Mouse (Mus musculus): ENCODE measurements around the gene Nadk. TPM values are rescaled to one million over a fixed set of nuclear protein-coding genes. Genes with fewer than 3 reads are reported as not detected.

Nadk gene
- 75.0 and 81.5 TPM in 2 replicates for polyA plus RNA-seq (2015; fragmentation: Nextera tagmentation; extraction: Ambion mirVana)

DNA sequence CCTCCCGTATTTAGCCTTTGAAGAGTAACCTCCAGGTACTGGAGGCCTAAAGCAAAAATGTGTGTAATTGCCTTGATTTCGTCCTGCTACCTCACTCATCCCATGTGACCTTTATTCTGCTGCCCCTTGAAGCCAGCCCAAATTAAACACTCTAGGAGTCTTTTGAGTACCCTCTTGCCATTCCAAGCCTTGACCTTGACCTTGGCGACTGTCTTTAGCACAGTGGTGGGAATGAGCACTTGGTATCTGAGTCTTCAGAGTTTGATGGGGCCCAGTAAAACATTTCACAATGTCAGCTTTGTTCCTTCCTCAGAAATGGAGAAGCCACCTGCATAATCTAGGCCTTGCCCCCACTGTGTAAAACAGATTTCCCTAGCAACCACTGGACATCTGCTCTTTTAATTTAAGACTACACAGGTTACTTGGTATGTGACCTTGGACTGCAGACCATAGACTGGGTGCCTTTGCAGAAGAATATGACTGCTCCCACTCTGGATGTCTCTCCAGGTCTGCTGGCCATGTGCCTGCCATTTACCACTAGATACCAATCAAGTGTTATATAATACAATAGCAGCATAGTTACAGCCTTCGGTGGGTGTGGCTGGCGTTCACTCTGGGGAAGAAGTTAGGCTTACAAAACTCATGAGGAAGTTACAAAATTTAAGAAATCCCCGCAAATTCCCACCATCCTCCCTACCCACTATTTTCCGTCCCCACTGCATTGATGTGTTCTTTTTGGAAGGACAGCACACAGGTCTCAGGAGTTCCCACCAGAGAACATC is at the start of gene Nadk:
Gene Nadk (plus strand): TSS at position 718 of the 782 bp plus-strand sequence.
- peak within 1 kb of the TSS; percentile 93 for H3K27ac ChIP-seq (replicated peaks)
- peak within 1 kb of the TSS; percentile 98 for H3K4me3 ChIP-seq (replicated peaks)
- no peak for ATAC-seq (ENCODE audit: low FRiP score)
- peaks cover 38% of the 10 kb centered on the region for H3K4me1 ChIP-seq
- peak within 1 kb of the TSS; percentile 21; the same call in 1 of the 2 replicates for H3K9ac ChIP-seq (replicated peaks)
- H3K4me2 ChIP-seq: peak within 1 kb of the TSS; percentile 89
- H3K9me3 ChIP-seq (replicated peaks): no peaks in the 10 kb centered on the region
- H3K36me3 ChIP-seq: peaks cover 38% of the 10 kb centered on the region
- 66% methylated on average over 7 of the region's 7 CpGs for WGBS
- H3K27me3 ChIP-seq (replicated peaks): no peaks in the 10 kb centered on the region

DNA sequence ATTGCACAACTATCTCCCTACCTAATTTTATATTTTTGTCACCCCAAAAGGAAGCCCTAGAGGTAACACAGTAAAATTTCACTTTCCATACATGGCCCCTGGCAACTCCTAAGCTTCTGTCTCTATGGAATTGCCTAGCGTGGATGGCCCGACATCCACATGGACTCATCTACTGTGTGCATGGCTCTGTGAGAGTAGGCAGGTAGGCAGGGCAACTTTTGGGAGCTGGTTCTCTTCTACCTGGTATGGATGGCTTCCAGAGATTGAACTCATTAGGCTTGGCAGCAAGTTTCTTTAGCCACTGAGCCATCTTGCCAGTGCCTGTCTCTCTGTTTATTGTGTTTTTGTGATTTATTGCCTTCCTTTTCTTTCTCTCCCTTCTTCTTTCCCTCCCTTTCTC is 47.4 kb upstream of the Nadk start:
- peaks cover 12% of the 10 kb centered on the region; the same call in 1 of the 2 replicates for H3K4me1 ChIP-seq
- 60% methylated on average over 2 of the region's 2 CpGs for WGBS
- no peaks in the 10 kb centered on the region for H3K36me3 ChIP-seq
- no peak overlapping the region for H3K4me3 ChIP-seq (replicated peaks)
- H3K27ac ChIP-seq (replicated peaks): no peak overlapping the region
- H3K9ac ChIP-seq (replicated peaks): no peak overlapping the region
- no peak for ATAC-seq (ENCODE audit: low FRiP score)
- H3K27me3 ChIP-seq (replicated peaks): no peaks in the 10 kb centered on the region
- no peak overlapping the region for H3K4me2 ChIP-seq
- H3K9me3 ChIP-seq (replicated peaks): no peaks in the 10 kb centered on the region

DNA sequence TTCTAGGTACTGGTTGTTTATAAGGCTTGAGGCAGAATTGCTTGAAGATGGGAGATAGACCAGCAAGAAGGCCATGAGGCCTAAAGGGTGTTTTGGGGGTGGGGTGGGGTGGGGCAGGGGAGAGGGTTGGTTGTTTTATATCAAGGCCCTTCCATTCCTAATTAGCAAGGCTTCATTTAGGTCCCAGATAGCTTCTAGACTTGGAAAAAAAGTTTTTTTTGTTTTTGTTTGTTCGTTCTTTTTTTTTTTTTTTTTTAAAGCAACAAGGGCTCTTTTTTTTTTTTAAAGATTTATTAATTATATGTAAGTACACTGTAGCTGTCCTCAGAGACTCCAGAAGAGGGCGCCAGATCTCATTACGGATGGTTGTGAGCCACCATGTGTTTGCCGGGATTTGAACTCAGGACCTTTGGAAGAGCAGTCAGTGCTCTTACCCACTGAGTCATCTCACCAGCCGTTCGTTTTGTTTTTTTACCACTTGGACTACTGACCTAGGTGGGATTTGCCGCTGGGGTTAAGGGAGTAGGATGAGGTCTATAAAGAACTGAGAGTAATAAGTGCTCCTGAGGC is 44.1 kb upstream of the Nadk start:
- H3K4me2 ChIP-seq: no peak overlapping the region
- WGBS: 86% methylated on average over 7 of the region's 7 CpGs
- H3K27me3 ChIP-seq (replicated peaks): no peaks in the 10 kb centered on the region
- no peak overlapping the region for H3K27ac ChIP-seq (replicated peaks)
- no peak overlapping the region for H3K4me3 ChIP-seq (replicated peaks)
- ATAC-seq (ENCODE audit: low FRiP score): no peak
- no peak overlapping the region for H3K9ac ChIP-seq (replicated peaks)
- H3K36me3 ChIP-seq: 0 out of 2 replicates have a peak, but pooled peaks cover 5% of the 10 kb centered on the region
- H3K9me3 ChIP-seq (replicated peaks): no peaks in the 10 kb centered on the region
- H3K4me1 ChIP-seq: peaks cover 5% of the 10 kb centered on the region; the same call in 1 of the 2 replicates

DNA sequence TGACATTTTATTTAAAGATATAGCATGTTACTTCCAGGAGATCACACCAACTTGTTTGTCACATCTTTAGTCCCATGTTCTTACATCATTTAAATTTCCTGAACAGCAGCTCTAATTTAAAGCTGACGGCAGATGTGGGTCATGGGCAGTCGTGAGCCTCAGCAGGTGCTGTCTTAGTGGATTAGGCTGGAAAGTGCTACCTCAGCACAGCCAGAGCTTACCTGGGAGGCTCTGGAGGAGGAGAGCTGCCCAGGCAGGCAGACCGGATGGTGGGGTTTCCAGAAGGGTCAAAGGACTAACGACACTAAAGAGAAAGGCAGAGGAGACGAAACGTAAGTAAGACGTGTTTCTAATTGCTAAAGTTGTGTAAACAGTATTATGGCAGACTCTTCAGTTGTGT is 39.9 kb upstream of the Nadk start:
- ATAC-seq (ENCODE audit: low FRiP score): no peak
- WGBS: 85% methylated on average over 7 of the region's 7 CpGs
- no peaks in the 10 kb centered on the region for H3K4me1 ChIP-seq

DNA sequence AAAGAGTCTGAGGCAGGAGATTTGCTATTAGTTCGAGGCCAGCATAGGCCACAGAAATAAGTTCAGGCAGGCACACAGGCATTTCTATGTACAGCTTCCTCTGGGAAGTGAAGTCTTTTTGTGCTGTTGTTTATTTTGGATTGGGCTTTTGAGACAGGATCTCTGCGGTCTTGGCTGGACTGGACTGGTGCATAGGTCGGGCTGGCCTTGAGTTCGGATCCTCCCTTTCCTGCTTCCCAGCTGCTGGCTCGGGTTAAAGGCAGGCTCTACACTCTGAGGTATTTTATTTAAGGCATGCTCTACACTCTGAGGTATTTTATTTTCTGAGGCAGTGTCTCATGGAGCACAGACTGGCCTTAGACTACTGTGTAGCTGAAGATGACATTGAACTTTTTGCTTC is 36.4 kb upstream of the Nadk start:
- no peaks in the 10 kb centered on the region for H3K27me3 ChIP-seq (replicated peaks)
- ATAC-seq (ENCODE audit: low FRiP score): no peak
- no peaks in the 10 kb centered on the region for H3K9me3 ChIP-seq (replicated peaks)
- peaks cover 39% of the 10 kb centered on the region for H3K36me3 ChIP-seq
- H3K27ac ChIP-seq (replicated peaks): no peak overlapping the region
- H3K4me3 ChIP-seq (replicated peaks): no peak overlapping the region
- H3K9ac ChIP-seq (replicated peaks): no peak overlapping the region
- no peak overlapping the region for H3K4me2 ChIP-seq
- WGBS: 87% methylated on average over 5 of the region's 5 CpGs
- no peaks in the 10 kb centered on the region for H3K4me1 ChIP-seq

More for the DNA sequence above, 39.9 kb upstream of the Nadk start:
- Histone ChIP-seq H3K4me3 (replicated peaks) (no peak overlapping the region), H3K4me2 (no peak overlapping the region), H3K27me3 (replicated peaks) (no peaks in the 10 kb centered on the region), H3K9ac (replicated peaks) (no peak overlapping the region), H3K36me3 (peaks cover 15% of the 10 kb centered on the region; the same call in 1 of the 2 replicates), H3K9me3 (replicated peaks) (no peaks in the 10 kb centered on the region), H3K27ac (replicated peaks) (no peak overlapping the region)

DNA sequence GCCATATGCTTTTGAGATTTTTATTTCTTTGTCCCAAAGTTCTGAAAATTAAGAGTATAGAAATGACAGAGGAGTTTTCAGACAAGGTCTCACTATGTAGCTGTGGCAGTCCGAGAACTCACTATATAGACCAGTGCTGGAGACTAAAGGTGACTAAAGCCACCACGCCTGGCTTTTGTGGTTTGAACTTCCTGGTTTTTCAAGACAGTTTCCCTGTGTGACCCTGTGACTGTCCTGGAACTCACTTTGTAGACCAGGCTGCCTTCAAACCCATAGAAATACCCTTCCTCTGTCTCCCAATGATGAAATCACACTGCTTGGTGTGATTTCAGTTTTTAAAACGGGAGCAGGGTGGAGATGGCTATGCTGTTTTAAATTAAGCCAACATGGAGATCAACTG is 32.9 kb upstream of the Nadk start:
- ATAC-seq (ENCODE audit: low FRiP score): no peak
- Histone ChIP-seq H3K36me3 (peaks cover 51% of the 10 kb centered on the region), H3K9me3 (replicated peaks) (no peaks in the 10 kb centered on the region), H3K27ac (replicated peaks) (no peak overlapping the region), H3K9ac (replicated peaks) (no peak overlapping the region), H3K4me1 (no peaks in the 10 kb centered on the region), H3K27me3 (replicated peaks) (no peaks in the 10 kb centered on the region), H3K4me3 (replicated peaks) (no peak overlapping the region), H3K4me2 (no peak overlapping the region)
- WGBS: 92% methylated on average over 3 of the region's 3 CpGs

DNA sequence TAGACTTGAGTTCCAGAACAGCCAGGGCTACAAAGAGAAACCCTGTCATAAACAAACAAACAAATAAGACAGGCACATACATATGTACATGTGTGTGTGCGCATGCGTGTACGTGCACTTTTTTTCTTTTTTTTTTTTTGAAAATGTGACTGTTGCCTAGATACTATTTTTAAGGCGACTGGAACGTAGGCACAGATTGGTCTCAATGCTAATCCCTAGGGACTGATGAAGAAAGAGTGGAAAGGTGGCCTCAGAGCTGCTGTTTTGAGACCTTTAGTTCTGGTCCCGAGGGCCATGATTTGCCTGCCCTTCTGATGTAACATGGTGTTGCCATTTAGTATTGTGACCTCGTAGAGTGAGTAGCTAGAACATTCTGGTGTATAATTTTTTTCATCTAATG is 12.2 kb upstream of the Nadk start:
- H3K9ac ChIP-seq (replicated peaks): no peak overlapping the region
- H3K9me3 ChIP-seq (replicated peaks): no peaks in the 10 kb centered on the region
- no peak overlapping the region for H3K4me3 ChIP-seq (replicated peaks)
- ATAC-seq (ENCODE audit: low FRiP score): no peak
- no peak overlapping the region for H3K27ac ChIP-seq (replicated peaks)
- H3K4me2 ChIP-seq: no peak overlapping the region
- H3K36me3 ChIP-seq: peaks cover 59% of the 10 kb centered on the region
- no peaks in the 10 kb centered on the region for H3K27me3 ChIP-seq (replicated peaks)
- H3K4me1 ChIP-seq: no peaks in the 10 kb centered on the region
- WGBS: 89% methylated on average over 7 of the region's 7 CpGs

DNA sequence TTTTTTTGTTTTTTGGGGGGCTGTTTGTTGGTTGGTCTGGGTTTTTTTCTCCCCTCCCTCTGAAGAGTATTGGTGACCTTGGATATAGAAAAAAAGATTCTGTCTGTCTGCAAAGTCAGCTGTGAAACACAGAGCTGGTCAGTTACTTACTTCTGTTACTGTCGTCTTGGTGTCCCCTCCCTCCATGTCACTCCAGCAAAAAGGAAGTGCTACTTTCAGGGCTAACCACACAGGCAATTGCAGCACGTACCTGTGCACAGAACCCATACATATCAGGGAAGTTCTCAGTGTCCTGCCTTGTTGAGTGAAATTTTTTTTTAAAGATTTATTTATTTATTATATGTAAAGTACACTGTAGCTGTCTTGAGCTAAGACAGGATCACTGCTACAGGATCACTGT is 11.7 kb upstream of the Nadk start:
- no peaks in the 10 kb centered on the region for H3K27me3 ChIP-seq (replicated peaks)
- H3K36me3 ChIP-seq: peaks cover 60% of the 10 kb centered on the region

DNA sequence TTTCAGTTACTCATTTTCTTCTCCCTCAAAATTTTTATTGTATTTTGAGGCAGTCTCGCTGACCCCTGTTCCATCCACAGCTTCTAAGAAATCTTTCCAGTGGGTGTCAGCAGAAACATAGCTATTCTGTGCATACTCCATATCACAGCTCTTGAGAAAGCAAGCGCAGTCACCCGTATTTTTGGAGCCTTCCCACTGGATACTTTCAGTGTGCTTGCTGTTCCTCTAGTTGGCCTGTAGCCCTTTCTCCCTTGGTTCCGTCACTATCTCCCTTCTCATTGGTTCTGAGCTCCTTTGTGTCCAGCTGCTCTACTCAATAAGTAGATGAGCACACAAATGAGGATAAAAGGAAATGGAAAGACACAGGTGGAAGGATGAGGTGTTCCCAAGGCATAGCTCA is 11.1 kb upstream of the Nadk start:
- ATAC-seq (ENCODE audit: low FRiP score): no peak
- Histone ChIP-seq H3K27me3 (replicated peaks) (no peaks in the 10 kb centered on the region), H3K36me3 (peaks cover 61% of the 10 kb centered on the region), H3K27ac (replicated peaks) (no peak overlapping the region), H3K4me3 (replicated peaks) (no peak overlapping the region), H3K4me2 (no peak overlapping the region), H3K9ac (replicated peaks) (no peak overlapping the region), H3K9me3 (replicated peaks) (no peaks in the 10 kb centered on the region), H3K4me1 (no peaks in the 10 kb centered on the region)
- WGBS: 92% methylated on average over 4 of the region's 4 CpGs

More for the DNA sequence above, 11.7 kb upstream of the Nadk start:
- ATAC-seq (ENCODE audit: low FRiP score): no peak
- no peak overlapping the region for H3K9ac ChIP-seq (replicated peaks)
- no peak overlapping the region for H3K27ac ChIP-seq (replicated peaks)
- H3K4me1 ChIP-seq: no peaks in the 10 kb centered on the region
- no peak overlapping the region for H3K4me2 ChIP-seq
- 90% methylated on average over 2 of the region's 2 CpGs for WGBS
- H3K9me3 ChIP-seq (replicated peaks): no peaks in the 10 kb centered on the region
- no peak overlapping the region for H3K4me3 ChIP-seq (replicated peaks)

DNA sequence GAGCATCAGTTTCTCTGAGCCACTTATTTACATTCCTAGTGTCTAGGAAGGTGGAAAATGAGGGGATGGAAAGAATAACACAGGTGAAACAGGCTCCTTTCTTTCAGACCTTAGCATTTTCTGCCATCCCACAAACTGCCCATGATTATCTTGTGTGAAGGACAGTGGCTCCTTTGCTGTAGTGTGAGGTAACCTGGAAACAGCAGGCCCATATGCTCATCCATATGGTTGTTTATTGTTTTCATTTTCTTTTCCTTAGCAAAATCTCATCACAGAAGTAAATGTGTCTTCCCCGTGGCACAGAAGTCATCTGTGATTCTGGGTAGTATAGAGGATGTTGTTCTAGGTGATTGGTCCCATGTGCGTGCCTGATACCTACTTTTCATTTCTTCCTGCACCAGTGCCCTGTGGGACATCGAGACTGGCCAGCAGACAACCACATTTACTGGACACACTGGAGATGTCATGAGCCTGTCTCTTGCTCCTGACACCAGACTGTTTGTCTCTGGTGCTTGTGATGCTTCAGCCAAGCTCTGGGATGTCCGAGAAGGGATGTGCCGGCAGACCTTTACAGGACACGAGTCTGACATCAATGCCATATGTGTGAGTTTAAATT is 9.2 kb upstream of the Nadk start:
- Histone ChIP-seq H3K9me3 (replicated peaks) (no peaks in the 10 kb centered on the region), H3K4me1 (no peaks in the 10 kb centered on the region), H3K9ac (replicated peaks) (no peak overlapping the region), H3K27me3 (replicated peaks) (no peaks in the 10 kb centered on the region), H3K36me3 (peaks cover 71% of the 10 kb centered on the region), H3K27ac (replicated peaks) (no peak overlapping the region), H3K4me3 (replicated peaks) (no peak overlapping the region), H3K4me2 (no peak overlapping the region)
- 90% methylated on average over 6 of the region's 6 CpGs for WGBS
- ATAC-seq (ENCODE audit: low FRiP score): no peak

DNA sequence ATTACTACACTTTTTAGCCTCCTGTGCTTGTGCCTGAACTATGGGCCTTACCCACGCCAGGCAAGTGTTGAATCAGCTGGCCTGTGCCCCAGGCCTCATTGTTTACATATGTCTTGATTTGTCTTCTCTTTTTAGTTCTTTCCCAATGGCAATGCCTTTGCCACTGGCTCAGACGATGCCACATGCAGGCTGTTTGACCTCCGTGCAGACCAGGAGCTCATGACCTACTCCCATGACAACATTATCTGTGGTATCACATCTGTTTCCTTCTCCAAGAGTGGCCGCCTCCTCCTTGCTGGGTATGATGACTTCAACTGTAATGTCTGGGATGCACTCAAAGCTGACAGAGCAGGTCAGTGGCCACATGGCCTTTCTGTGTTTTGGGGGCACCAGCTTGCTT is 7.3 kb upstream of the Nadk start:
- Histone ChIP-seq H3K4me3 (replicated peaks) (no peak overlapping the region), H3K27ac (replicated peaks) (no peak overlapping the region), H3K36me3 (peaks cover 81% of the 10 kb centered on the region), H3K4me1 (no peaks in the 10 kb centered on the region), H3K27me3 (replicated peaks) (no peaks in the 10 kb centered on the region), H3K9ac (replicated peaks) (no peak overlapping the region), H3K4me2 (no peak overlapping the region), H3K9me3 (replicated peaks) (no peaks in the 10 kb centered on the region)
- no peak for ATAC-seq (ENCODE audit: low FRiP score)
- 83% methylated on average over 4 of the region's 4 CpGs for WGBS

DNA sequence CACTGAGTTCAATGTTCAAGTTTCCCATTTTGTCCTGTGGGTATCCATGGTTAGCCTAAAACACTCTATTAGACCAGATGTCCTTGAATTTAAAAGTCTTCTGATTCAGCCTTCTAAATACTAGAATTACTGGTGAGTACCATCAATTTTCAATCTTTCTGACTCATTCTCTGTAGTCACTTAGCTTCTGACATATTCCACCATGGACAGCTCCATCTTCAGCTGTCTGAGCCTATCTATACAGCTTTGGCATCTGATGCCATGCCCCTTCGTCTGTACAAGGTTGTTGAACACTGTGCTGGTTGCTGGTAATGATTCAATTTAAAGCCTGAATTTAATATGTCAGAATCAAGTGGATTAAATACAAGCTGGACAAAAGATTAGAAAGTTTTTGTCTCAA is 6.7 kb upstream of the Nadk start:
- no peaks in the 10 kb centered on the region for H3K4me1 ChIP-seq
- H3K27me3 ChIP-seq (replicated peaks): no peaks in the 10 kb centered on the region
- no peak for ATAC-seq (ENCODE audit: low FRiP score)
- H3K27ac ChIP-seq (replicated peaks): no peak overlapping the region
- H3K9ac ChIP-seq (replicated peaks): no peak overlapping the region
- H3K4me2 ChIP-seq: no peak overlapping the region
- no peak overlapping the region for H3K4me3 ChIP-seq (replicated peaks)
- peaks cover 87% of the 10 kb centered on the region for H3K36me3 ChIP-seq
- 91% methylated on average over 1 of the region's 1 CpGs for WGBS
- H3K9me3 ChIP-seq (replicated peaks): no peaks in the 10 kb centered on the region

Data from neural tube, embryonic 15.5 days (tissue).